Mouse (Mus musculus) mature B cell (primary cell): Measurements from ENCODE around the gene Tnfrsf1a.

Experiments
- in situ Hi-C: fragments of 300-500 bp; cut with MboI; formaldehyde crosslinking; loops from 2 replicates; pipeline ENCODE4 v1.14.3; 2019

Gene Tnfrsf1a

GRCm38 (mm10) chr6:125354352-125355151 is 5.4 kb downstream of the Tnfrsf1a start:
- in situ Hi-C loops, result no loop called here

GRCm38 (mm10) chr6:125355197-125355741 is 6.1 kb downstream of the Tnfrsf1a start:
- in situ Hi-C loops, result no loop called here

- in situ Hi-C loops, result no loop called here
These were observed 7.1 kb downstream of the Tnfrsf1a start for GRCm38 (mm10) chr6:125356264-125356663.

- in situ Hi-C loops, result no loop called here
These were observed 8.2 kb downstream of the Tnfrsf1a start for GRCm38 (mm10) chr6:125357334-125357733.

GRCm38 (mm10) chr6:125359999-125360398 is 10.8 kb downstream of the Tnfrsf1a start:
- in situ Hi-C loops, result no loop called here

- in situ Hi-C loops, result no loop called here
These were observed 11.7 kb downstream of the Tnfrsf1a start for GRCm38 (mm10) chr6:125360846-125361245.

GRCm38 (mm10) chr6:125361467-125362291 is 12.5 kb downstream of the Tnfrsf1a start:
- in situ Hi-C loops, result no loop called here

GRCm38 (mm10) chr6:125363021-125363420 is 13.9 kb downstream of the Tnfrsf1a start:
- in situ Hi-C loops, result no loop called here

GRCm38 (mm10) chr6:125363451-125364242 is 14.5 kb downstream of the Tnfrsf1a start:
- in situ Hi-C loops, result no loop called here

GRCm38 (mm10) chr6:125364448-125364847 is 15.3 kb downstream of the Tnfrsf1a start:
- in situ Hi-C loops, result no loop called here

- in situ Hi-C loops, result no loop called here
These were observed 16.4 kb downstream of the Tnfrsf1a start for GRCm38 (mm10) chr6:125365522-125365921.

GRCm38 (mm10) chr6:125366133-125366532 is 17.0 kb downstream of the Tnfrsf1a start:
- in situ Hi-C loops, result no loop called here

GRCm38 (mm10) chr6:125367758-125368371 is 18.7 kb downstream of the Tnfrsf1a start:
- in situ Hi-C loops, result no loop called here

GRCm38 (mm10) chr6:125377042-125377441 is 27.9 kb downstream of the Tnfrsf1a start:
- in situ Hi-C loops, result no loop called here

- in situ Hi-C loops, result no loop called here
These were observed 28.7 kb downstream of the Tnfrsf1a start for GRCm38 (mm10) chr6:125377582-125378451.

- in situ Hi-C loops, result no loop called here
These were observed 29.5 kb downstream of the Tnfrsf1a start for GRCm38 (mm10) chr6:125378621-125379020.

GRCm38 (mm10) chr6:125379781-125380180 is 30.6 kb downstream of the Tnfrsf1a start:
- in situ Hi-C loops, result no loop called here

- in situ Hi-C loops, result no loop called here
These were observed 31.5 kb downstream of the Tnfrsf1a start, which contains the start of gene Plekhg6 for GRCm38 (mm10) chr6:125380372-125381360. Gene Plekhg6 (minus strand): TSS chr6:125380793.

- in situ Hi-C loops, result no loop called here
These were observed 32.9 kb downstream of the Tnfrsf1a start for GRCm38 (mm10) chr6:125382024-125382423.
